Mouse (Mus musculus): ENCODE results near the gene Tnfrsf13c.

- TF ChIP-seq CTCF (IDR thresholded peaks at IDR 0.05; ENCODE audit: low read depth), result no peak
- TF ChIP-seq EP300 (IDR thresholded peaks at IDR 0.05; ENCODE audit: low read depth), result no peak
Measured at GRCm38 (mm10) chr15:82211281-82211680, 12.9 kb downstream of the Tnfrsf13c start.
